Mouse (Mus musculus) erythroblast, embryonic 14.5 days (primary cell): ENCODE data around the gene Limch1.

Experiments
- GATA1 ChIP-seq: IDR thresholded peaks from 2 replicates; pipeline ENCODE4 v1.6.1; 2012; ENCODE audit warnings: low read length, inconsistent platforms, mixed read lengths
- TAL1 ChIP-seq: IDR thresholded peaks from 3 replicates; pipeline ENCODE4 v1.6.1; 2012; ENCODE audit warnings: low read length, inconsistent platforms, mixed read lengths

DNA sequence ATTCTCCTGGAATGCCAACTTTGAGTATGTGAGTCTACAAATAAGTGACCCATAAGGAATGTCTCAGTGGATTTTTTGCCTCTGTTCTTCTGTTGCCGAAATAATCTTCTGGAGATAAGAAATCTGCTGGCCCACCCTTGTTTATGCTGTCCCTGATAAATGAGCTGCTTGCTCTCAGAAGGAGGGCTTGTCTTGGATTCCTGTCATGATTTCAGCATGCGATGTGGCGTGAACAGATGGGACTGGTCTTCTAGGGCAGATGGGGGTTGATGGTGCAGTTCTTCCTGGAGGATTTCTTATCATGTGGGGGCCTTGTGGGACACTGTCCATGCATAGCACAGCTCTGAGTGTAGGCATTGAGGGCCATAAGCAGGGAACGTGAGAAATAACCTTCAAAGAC lies 116.5 kb downstream of the Limch1 start:
- no peak for TF ChIP-seq GATA1
- no peak for TF ChIP-seq TAL1
